Mouse (Mus musculus): ENCODE measurements around the gene Rgs6.

- TF ChIP-seq CTCF (IDR thresholded peaks at IDR 0.05; ENCODE audit: low read depth): no peak
- no peak for TF ChIP-seq EP300 (IDR thresholded peaks at IDR 0.05; ENCODE audit: low read depth)
Observed at GRCm38 (mm10) chr12:82838544-82838943, 250.5 kb downstream of the Rgs6 start.

Data from liver, embryonic 14.5 days (tissue).